Mouse (Mus musculus) myocyte (in vitro differentiated cells): ENCODE measurements at regions not wholly inside any gene's neighbourhood (a gene's known extent, or its start where the extent isn't known, plus 50 kb on each side); places are given as distances from the start of the nearest gene placed in this dataset.

Source experiments
- CEBPB ChIP-seq: IDR thresholded peaks from 2 replicates; pipeline ENCODE4 v1.6.1; 2011; ENCODE audit warnings: mild to moderate bottlenecking, moderate library complexity; ENCODE audit not compliant: poor library complexity, insufficient read depth, severe bottlenecking
- MAX ChIP-seq: IDR thresholded peaks from one replicate; pipeline ENCODE4 v1.6.1; 2011; ENCODE audit warnings: low read depth, mild to moderate bottlenecking, control low read depth
- MYOG ChIP-seq, 3 experiments: IDR thresholded peaks; one replicate each; pipeline ENCODE4 v1.6.1; 2011; ENCODE audit warnings: control low read depth in 2 of 3, low read depth in 2 of 3, mild to moderate bottlenecking in 2 of 3; ENCODE audit not compliant: insufficient read length in 2 of 3, control insufficient read depth in 1 of 3, insufficient read depth in 1 of 3
- POLR2A ChIP-seq: IDR thresholded peaks from one replicate; pipeline ENCODE4 v1.6.1; 2011; ENCODE audit warnings: low read depth, mild to moderate bottlenecking, control low read depth, moderate library complexity; ENCODE audit not compliant: insufficient read length
- POLR2AphosphoS2 ChIP-seq: IDR thresholded peaks from one replicate; pipeline ENCODE4 v1.6.1; 2011; ENCODE audit warnings: low read depth, control low read depth; ENCODE audit not compliant: insufficient read length
- USF1 ChIP-seq: IDR thresholded peaks from one replicate; pipeline ENCODE4 v1.6.1; 2011; ENCODE audit warnings: low read depth, mild to moderate bottlenecking, control low read depth, moderate library complexity

DNA sequence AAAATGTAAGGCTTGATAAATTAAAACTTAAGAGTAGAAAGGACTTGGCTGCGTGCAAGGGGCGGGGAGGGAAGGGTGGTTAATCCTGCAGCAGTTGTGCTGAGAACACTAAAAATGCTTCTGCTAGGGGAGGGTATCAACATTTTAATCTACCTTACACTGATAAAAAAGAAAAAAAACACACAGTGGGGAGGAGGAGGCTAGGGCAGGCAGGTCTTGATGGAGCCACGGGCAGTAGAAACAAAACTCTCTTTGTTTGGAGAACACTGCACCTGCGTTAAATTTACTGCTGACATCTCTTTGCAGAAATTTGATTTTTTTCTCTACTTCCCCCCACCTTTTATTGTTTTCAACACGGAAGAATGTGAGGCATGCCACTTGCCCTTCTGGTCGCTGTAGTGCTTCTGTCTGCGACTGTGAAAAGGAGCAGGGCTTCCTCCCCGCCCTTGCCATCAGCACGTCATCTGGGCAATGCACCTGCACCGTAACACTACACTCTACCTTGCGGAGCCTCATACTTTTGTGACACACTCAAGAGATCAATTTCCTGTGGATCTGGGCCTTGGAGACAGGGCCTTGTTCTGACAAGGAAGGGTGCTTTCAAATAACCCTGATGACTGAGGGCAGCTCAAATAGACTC lies 211.7 kb downstream of the Spry2 start:
- no peak for TF ChIP-seq POLR2A
- TF ChIP-seq USF1: no peak
- no peak for TF ChIP-seq CEBPB
- no peak for TF ChIP-seq MAX
- TF ChIP-seq MYOG (IDR thresholded peaks at IDR 0.05; ENCODE audit: control insufficient read depth in 1 of 3, insufficient read depth in 1 of 3, insufficient read length in 2 of 3, low read depth in 2 of 3): no peak
- TF ChIP-seq POLR2AphosphoS2: no peak
